Mouse (Mus musculus) C2C12 (cell line): ENCODE measurements around the gene Atp6v0e.

ENCODE experiments used
- CTCF ChIP-seq: IDR thresholded peaks from one replicate; pipeline ENCODE4 v1.5.1; 2011; ENCODE audit not compliant: control insufficient read depth, insufficient read depth, insufficient read length
- MYOD1 ChIP-seq: IDR thresholded peaks from one replicate; pipeline ENCODE4 v1.6.1; 2011; ENCODE audit warnings: low read depth; ENCODE audit not compliant: control insufficient read depth, insufficient read length
- USF1 ChIP-seq: IDR thresholded peaks from one replicate; pipeline ENCODE4 v1.6.1; 2011; ENCODE audit warnings: low read depth, mild to moderate bottlenecking, control low read depth, moderate library complexity

- TF ChIP-seq MYOD1 (no peak), CTCF (no peak), USF1 (no peak)
Observed at GRCm38 (mm10) chr17:26643456-26643855, 19.6 kb upstream of the Atp6v0e start.
